17 mouse cellular contexts compared by ENCODE assay signal in the genomic region with DNA sequence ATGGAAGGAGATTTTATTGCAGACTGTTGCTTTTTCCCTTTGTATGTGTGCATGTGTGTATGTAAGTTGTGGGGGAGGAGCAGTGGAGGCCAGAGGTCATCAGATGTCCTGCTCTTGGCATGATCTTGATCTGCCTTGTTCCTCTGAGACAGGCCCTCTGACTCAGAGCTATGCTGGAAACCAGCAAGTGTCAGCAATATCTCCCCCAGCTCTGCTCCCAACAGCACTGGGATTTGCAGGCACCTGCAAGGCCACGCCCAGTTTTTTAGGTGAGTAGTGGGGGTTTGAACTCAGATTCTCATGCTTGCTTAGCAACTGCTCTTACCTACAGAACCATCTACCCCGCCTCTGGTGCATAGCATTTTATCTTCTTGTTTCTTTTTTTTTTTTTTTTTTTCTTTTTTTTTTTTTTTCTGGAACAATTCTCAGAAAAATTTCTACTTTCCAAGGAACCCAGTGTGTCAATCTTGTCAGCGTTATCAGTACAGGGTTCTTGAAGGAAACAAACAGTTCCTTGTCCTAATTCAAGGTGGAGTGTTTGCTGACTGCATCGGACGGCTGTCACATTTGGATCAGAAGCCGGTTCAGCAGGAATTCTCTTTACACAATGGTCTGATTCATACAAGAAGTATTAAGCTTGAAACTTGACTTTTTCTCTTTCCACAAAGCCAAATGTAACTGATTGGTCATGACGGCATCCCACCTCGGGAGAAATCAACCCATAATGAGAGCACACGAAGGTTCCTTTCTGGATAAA. TPM values are rescaled to one million over a fixed set of nuclear protein-coding genes. Genes with fewer than 3 reads are reported as not detected.
DNase-seq lines count a peak whose midpoint lies in the region; ATAC-seq lines count a peak whose summit lies in the region.
"Had no signal": no experiment of that assay in that cellular context is flagged by ENCODE, and none has a peak within 500 bp of the region (broad histone marks: within the 10 kb centered on the region; RNA-seq: fewer than 3 reads in every experiment).

No protein-coding gene starts in this region.

- H3K9me3 ChIP-seq in lung, embryonic 16.5 days (ENCODE audit: control insufficient read depth, low read length) = no peaks in the 10 kb centered on the region
- no peaks in the 10 kb centered on the region for H3K9me3 ChIP-seq in stomach, embryonic 16.5 days (replicated peaks; ENCODE audit: control insufficient read depth, low read length)

- 57% methylated on average over 9 of the region's 9 CpGs for WGBS in lung, embryonic 16.5 days
- WGBS in stomach, embryonic 16.5 days = 68% methylated on average over 9 of the region's 9 CpGs

- H3K9ac ChIP-seq in lung, embryonic 16.5 days (ENCODE audit: low read length) = no peak overlapping the region
- H3K9ac ChIP-seq in stomach, embryonic 16.5 days (ENCODE audit: low read length) = no peak overlapping the region
- H3K9ac ChIP-seq: forebrain, postnatal 0 days; hindbrain, embryonic 14.5 days had no signal

- DNase-seq in adrenal gland, adult 2 months = peak; percentile 22
- DNase-seq in adrenal gland, postnatal 10 days = no peak
- DNase-seq in testis, postnatal 14 days (ENCODE audit: low spot score) = peak; percentile 47
- DNase-seq in testis, postnatal 10 days (ENCODE audit: low spot score) = no peak
- DNase-seq in left cerebral cortex, postnatal 10 days (ENCODE audit: extremely low spot score in 1 of 2, low spot score in 2 of 2) = no peak
- no peak for DNase-seq in layer of hippocampus, postnatal 36 days
- DNase-seq: cerebellum, adult 8-10 months; gastrocnemius, postnatal 10 days; heart, postnatal 14 days; kidney, adult 18-20 months had no signal

- H3K27ac ChIP-seq in lung, embryonic 16.5 days (ENCODE audit: low read length) = peak overlapping the region; percentile 31; the same call in 1 of the 2 replicates
- H3K27ac ChIP-seq in stomach, embryonic 16.5 days (ENCODE audit: low read length) = peak overlapping the region; percentile 77
- H3K27ac ChIP-seq: hindbrain, embryonic 14.5 days had no signal

- intact Hi-C loops in left cerebral cortex, postnatal 10 days (cut with DNase I) = no loop called here

- H3K4me3 ChIP-seq in lung, embryonic 16.5 days (ENCODE audit: low read length) = no peak overlapping the region
- H3K4me3 ChIP-seq in stomach, embryonic 16.5 days (replicated peaks; ENCODE audit: low read length) = no peak overlapping the region
- H3K4me3 ChIP-seq: myocyte had no signal

- no peaks in the 10 kb centered on the region for H3K36me3 ChIP-seq in lung, embryonic 16.5 days (ENCODE audit: control insufficient read depth, insufficient read depth, low read length)
- no peaks in the 10 kb centered on the region for H3K36me3 ChIP-seq in stomach, embryonic 16.5 days (ENCODE audit: control insufficient read depth, insufficient read depth, low read length)

- H3K4me1 ChIP-seq in lung, embryonic 16.5 days (replicated peaks; ENCODE audit: control insufficient read depth, insufficient read depth, low read length) = peaks cover 3% of the 10 kb centered on the region
- H3K4me1 ChIP-seq in stomach, embryonic 16.5 days (ENCODE audit: control insufficient read depth, insufficient read depth, low read length) = no peaks in the 10 kb centered on the region

- H3K4me2 ChIP-seq in lung, embryonic 16.5 days (ENCODE audit: low read depth, low read length) = no peak overlapping the region
- H3K4me2 ChIP-seq in stomach, embryonic 16.5 days (ENCODE audit: low read depth, low read length) = no peak overlapping the region
- H3K4me2 ChIP-seq: hindbrain, embryonic 14.5 days; midbrain, embryonic 11.5 days had no signal

- peak; percentile 86 for ATAC-seq in lung, embryonic 16.5 days (ENCODE audit: low read depth)
- ATAC-seq in stomach, embryonic 16.5 days (ENCODE audit: insufficient read depth, low FRiP score) = peak; percentile 78; the same call in 1 of the 2 replicates

- no peaks in the 10 kb centered on the region for H3K27me3 ChIP-seq in lung, embryonic 16.5 days (ENCODE audit: control insufficient read depth, insufficient read depth, low read depth, low read length)
- H3K27me3 ChIP-seq in stomach, embryonic 16.5 days (ENCODE audit: control insufficient read depth, insufficient read depth, low read length) = no peaks in the 10 kb centered on the region
- H3K27me3 ChIP-seq: CH12.LX had no signal

RNA-seq across cellular contexts. Expression of a gene that starts 41.2 kb away (rescaled TPM):
- total RNA-seq in adrenal gland, adult 2 months (2021) = 10 to 100 TPM; 10.7 to 22.7 TPM
- polyA plus RNA-seq in adrenal gland, adult 2 months (2012; rRNA removed) = 41.4 and 52.0 TPM in 2 replicates
- total RNA-seq in adrenal gland, postnatal 10 days (2021) = 10 to 100 TPM; 30.0 to 34.1 TPM
- 90.3 and 93.1 TPM in 2 replicates for polyA plus RNA-seq in lung, embryonic 16.5 days (2015; fragmentation: Nextera tagmentation; extraction: Ambion mirVana)
- 24.3 and 27.0 TPM in 2 replicates for polyA plus RNA-seq in stomach, embryonic 16.5 days (2015; fragmentation: Nextera tagmentation; extraction: Ambion mirVana)
- total RNA-seq in left cerebral cortex, postnatal 10 days (2021) = 10 to 100 TPM; 55.9 to 61.8 TPM
- total RNA-seq in layer of hippocampus, postnatal 36 days (2021) = 10 to 100 TPM; 37.0 to 39.3 TPM

RNA-seq across cellular contexts. Expression of a gene that starts 43.5 kb away (rescaled TPM):
- 100 to 1,000 TPM; 127 to 143 TPM for total RNA-seq in adrenal gland, adult 2 months (2021)
- 21.1 and 27.6 TPM in 2 replicates for polyA plus RNA-seq in adrenal gland, adult 2 months (2012; rRNA removed)
- 100 to 1,000 TPM; 174 to 198 TPM for total RNA-seq in adrenal gland, postnatal 10 days (2021)
- polyA plus RNA-seq in lung, embryonic 16.5 days (2015; fragmentation: Nextera tagmentation; extraction: Ambion mirVana) = 298 and 313 TPM in 2 replicates
- 309 and 318 TPM in 2 replicates for polyA plus RNA-seq in stomach, embryonic 16.5 days (2015; fragmentation: Nextera tagmentation; extraction: Ambion mirVana)
- total RNA-seq in left cerebral cortex, postnatal 10 days (2021) = 10 to 100 TPM; 79.0 to 82.0 TPM
- total RNA-seq in layer of hippocampus, postnatal 36 days (2021) = 10 to 100 TPM; 71.7 to 76.5 TPM

RNA-seq across cellular contexts. Expression of a gene that starts 56.7 kb away (rescaled TPM):
- 100 to 1,000 TPM; 140 to 156 TPM for total RNA-seq in adrenal gland, adult 2 months (2021)
- 8.6 and 10.2 TPM in 2 replicates for polyA plus RNA-seq in adrenal gland, adult 2 months (2012; rRNA removed)
- 100 to 1,000 TPM; 114 to 116 TPM for total RNA-seq in adrenal gland, postnatal 10 days (2021)
- polyA plus RNA-seq in lung, embryonic 16.5 days (2015; fragmentation: Nextera tagmentation; extraction: Ambion mirVana) = 355 and 360 TPM in 2 replicates
- 291 and 302 TPM in 2 replicates for polyA plus RNA-seq in stomach, embryonic 16.5 days (2015; fragmentation: Nextera tagmentation; extraction: Ambion mirVana)
- 100 to 1,000 TPM; 232 to 236 TPM for total RNA-seq in left cerebral cortex, postnatal 10 days (2021)
- 100 to 1,000 TPM; 192 to 202 TPM for total RNA-seq in layer of hippocampus, postnatal 36 days (2021)

Comparison
In these comparisons a context has a peak if more than half of its experiments do, and no peak if none do; other contexts are left out.
1. DNase-seq: peak in adrenal gland, adult 2 months (single experiment) and testis, postnatal 14 days (single experiment); none in adrenal gland, postnatal 10 days (single experiment), testis, postnatal 10 days (single experiment), left cerebral cortex, postnatal 10 days (0 of 2) and layer of hippocampus, postnatal 36 days (0 of 2).